Mouse (Mus musculus) embryonic fibroblast, embryonic 13.5 days (primary cell): ENCODE data around the gene Prrg1. TPM values are rescaled to one million over a fixed set of nuclear protein-coding genes. Genes with fewer than 3 reads are reported as not detected.

Experiments
- H3K27ac ChIP-seq: 2 replicates; pipeline ENCODE4 v1.5.1; 2012; ENCODE audit warnings: low read length, control low read depth, inconsistent platforms; ENCODE audit not compliant: insufficient read depth
- H3K4me1 ChIP-seq: 2 replicates; pipeline ENCODE4 v1.6.1; 2011; ENCODE audit warnings: low read length; ENCODE audit not compliant: control insufficient read depth, insufficient read depth
- H3K4me3 ChIP-seq: 2 replicates; pipeline ENCODE4 v1.5.1; 2011; ENCODE audit warnings: mild to moderate bottlenecking, control low read depth, low read length; ENCODE audit not compliant: insufficient read depth
- CTCF ChIP-seq: IDR thresholded peaks from 2 replicates; pipeline ENCODE4 v1.5.1; 2011; ENCODE audit warnings: mild to moderate bottlenecking, control low read depth, low read length, moderate library complexity, borderline replicate concordance; ENCODE audit not compliant: insufficient read depth
- POLR2A ChIP-seq: IDR thresholded peaks from 2 replicates; pipeline ENCODE4 v1.6.1; 2011; ENCODE audit warnings: low read depth, mild to moderate bottlenecking, control low read depth, low read length, moderate library complexity
- polyA plus RNA-seq: library from polyadenylated mRNA; stranded (reverse); fragments of >200 nt; gene quantifications from 2 replicates; pipeline ENCODE4 v1.2.4, GENCODE M21; 2011; ENCODE audit warnings: low read depth; ENCODE audit not compliant: missing spikeins, insufficient read length

The Prrg1 gene
- polyA plus RNA-seq: 7.8 and 16.0 TPM in 2 replicates

DNA sequence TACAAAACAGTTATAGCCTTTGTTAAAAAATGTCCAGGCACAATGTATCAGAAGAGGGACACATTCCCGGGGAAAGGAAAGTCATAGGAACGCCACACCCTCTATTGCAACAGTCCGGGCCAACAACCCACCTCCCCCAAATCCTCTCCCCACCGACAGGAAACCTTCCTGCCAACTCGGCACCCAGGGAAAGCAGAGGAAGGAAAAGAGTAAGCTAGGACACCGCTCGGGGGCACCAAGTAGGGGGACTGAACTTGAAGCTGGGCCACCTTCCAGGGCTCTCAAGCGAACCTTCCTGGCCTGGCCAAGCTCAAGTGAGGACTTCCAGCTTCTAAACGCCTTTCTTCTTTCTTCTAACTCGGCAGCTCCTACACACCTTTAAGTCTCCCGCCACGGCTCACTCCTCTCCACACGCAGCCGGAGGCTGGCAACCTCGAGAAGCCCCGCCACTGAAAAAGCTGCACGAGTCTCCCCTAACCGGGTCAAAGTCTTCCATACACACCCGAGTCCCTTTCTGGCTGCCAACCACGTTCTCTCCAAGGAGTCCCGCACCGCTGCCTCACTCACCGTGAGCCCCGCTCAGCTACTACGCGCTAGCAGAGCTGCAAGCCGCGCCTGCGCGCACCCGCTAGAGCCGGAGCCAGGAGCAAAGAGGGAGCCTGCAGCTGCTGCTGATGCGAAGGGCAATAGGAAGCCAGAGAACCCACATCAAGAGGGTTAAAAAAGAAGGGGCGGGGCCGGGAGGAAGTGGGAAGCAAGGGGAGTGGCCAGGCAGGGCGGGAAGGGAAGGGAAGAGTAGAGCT lies at the start of gene Prrg1:
Gene Prrg1 (minus strand): TSS at position 695 of the 803 bp plus-strand sequence.
- TF ChIP-seq CTCF (no peak), POLR2A (peak; percentile 65)
- H3K27ac ChIP-seq: peak within 1 kb of the TSS; percentile 49
- H3K4me1 ChIP-seq: no peaks in the 10 kb centered on the region
- peak within 1 kb of the TSS; percentile 66 for H3K4me3 ChIP-seq

DNA sequence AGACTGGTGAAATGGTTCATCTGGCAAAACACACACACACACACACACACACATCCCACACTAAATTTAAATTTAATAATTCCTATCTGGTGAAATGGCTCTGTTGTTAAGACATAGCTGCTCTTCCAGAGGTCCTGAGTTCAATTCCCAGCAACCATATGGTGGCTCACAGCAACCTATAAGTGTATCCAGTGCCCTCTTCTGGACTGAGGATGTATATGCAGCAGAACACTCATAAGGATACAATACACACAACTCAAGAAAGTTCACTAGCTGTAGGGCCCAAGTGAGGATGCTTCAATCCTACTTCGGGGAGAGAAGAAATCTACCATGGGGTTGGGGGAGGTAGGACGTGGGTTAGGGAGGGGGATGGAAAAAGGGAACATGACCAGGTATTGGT lies 22.1 kb upstream of the Prrg1 start:
- no peak for TF ChIP-seq CTCF
- no peak for TF ChIP-seq POLR2A
- Histone ChIP-seq H3K4me1 (no peaks in the 10 kb centered on the region), H3K4me3 (no peak overlapping the region), H3K27ac (no peak overlapping the region)

DNA sequence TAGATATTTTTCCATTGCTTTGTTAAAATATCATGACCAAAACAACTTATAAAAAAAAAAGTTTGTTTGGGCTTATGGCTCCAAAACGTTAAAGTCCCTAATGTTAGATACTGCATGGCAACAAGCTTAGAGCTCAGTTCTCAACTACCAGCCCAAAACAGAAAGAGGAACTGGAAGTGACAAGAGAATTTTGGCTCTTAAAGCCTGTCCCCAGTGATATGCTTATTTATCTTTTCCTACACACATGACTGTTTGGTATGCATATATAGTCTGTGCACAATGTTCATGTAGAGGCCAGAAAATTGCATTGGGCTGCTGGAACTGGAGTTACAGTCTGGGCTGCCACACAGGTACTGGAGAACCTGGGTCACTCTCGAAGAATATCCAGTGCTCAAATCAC lies 9.4 kb upstream of the Prrg1 start:
- no peak for TF ChIP-seq POLR2A
- Histone ChIP-seq H3K4me1 (no peaks in the 10 kb centered on the region), H3K4me3 (no peak overlapping the region), H3K27ac (no peak overlapping the region)

DNA sequence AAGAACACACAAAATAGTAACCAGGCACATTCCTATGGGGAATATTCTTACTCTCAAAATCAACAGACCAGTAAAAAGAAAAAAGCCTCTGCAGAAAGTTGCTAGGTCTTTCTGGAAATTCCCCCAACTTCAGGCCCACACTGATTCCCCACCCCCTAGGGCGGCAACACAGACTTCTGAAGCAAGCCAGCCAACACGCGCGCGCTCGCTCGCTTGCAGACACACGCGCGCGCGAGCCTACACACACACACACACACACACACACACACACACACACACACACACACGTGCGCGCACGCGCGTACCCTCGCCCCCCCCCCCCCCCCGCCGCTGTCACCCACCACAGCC lies 868 bp downstream of the Prrg1 start:
- TF ChIP-seq CTCF (no peak), POLR2A (no peak)
- peak overlapping the region; percentile 49; the same call in 1 of the 2 replicates for H3K27ac ChIP-seq
- H3K4me3 ChIP-seq: peak overlapping the region; percentile 66
- no peaks in the 10 kb centered on the region for H3K4me1 ChIP-seq

DNA sequence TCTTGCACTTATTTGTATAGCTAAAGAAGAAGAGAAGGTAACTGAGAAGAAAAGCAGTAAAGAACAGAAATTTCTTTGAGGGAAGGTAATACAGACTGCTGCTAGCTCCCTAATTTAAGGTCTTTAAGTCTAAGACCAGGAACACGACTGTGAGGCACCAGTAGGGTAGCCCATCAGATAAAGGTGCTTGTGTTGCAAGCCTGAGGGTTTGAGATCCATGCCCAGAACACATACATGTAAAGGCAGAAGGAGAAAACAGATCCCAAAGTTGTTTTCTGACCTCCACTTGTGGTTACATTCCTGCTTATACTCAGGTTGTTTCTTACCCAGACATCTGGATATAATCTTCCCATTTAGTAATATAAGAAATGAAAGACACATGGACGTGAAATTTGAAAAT lies 20.2 kb downstream of the Prrg1 start:
- Histone ChIP-seq H3K27ac (no peak overlapping the region), H3K4me3 (no peak overlapping the region), H3K4me1 (no peaks in the 10 kb centered on the region)
- no peak for TF ChIP-seq POLR2A
- no peak for TF ChIP-seq CTCF

DNA sequence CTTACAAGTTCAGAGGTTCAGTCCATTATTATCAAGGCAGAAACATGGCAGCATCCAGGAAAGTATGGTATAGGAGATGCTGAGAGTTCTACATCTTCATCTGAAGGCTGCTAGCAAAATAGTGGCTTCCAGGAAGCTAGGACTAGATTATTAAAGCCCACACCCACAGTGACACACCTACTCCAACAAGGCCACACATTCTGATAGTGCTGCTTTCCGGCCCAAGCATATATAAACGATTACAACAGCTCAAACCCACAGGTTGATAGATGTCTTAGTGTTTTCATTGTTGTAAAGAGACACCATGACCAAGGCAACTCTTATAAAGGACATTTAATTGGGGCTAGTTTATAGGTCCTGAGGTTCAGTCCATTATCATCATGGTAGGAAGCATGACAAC lies 30.3 kb downstream of the Prrg1 start:
- no peak overlapping the region for H3K27ac ChIP-seq
- H3K4me1 ChIP-seq: no peaks in the 10 kb centered on the region

DNA sequence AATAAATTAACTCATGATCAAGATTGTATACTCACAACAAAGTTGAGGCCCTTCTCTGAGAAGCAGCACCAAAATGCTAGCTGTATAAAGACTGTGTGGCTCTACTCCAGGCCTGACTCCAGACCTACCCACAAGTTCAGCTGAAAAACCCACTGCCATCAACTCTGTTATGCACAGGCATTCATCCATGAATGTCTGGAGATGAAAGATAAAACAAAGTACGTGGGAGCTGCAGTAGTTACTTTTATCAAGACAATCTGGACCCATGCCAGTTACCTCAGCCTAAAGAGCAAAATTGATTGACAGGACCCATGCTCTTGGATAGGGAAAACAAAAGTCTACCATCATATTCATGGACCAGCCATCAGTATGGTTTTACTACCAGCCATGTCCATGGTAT lies 31.0 kb downstream of the Prrg1 start:
- TF ChIP-seq POLR2A: no peak
- TF ChIP-seq CTCF: no peak
- no peak overlapping the region for H3K4me3 ChIP-seq
- H3K27ac ChIP-seq: no peak overlapping the region
- H3K4me1 ChIP-seq: no peaks in the 10 kb centered on the region

More for the DNA sequence above, 30.3 kb downstream of the Prrg1 start:
- H3K4me3 ChIP-seq: no peak overlapping the region
- TF ChIP-seq POLR2A (no peak), CTCF (no peak)

DNA sequence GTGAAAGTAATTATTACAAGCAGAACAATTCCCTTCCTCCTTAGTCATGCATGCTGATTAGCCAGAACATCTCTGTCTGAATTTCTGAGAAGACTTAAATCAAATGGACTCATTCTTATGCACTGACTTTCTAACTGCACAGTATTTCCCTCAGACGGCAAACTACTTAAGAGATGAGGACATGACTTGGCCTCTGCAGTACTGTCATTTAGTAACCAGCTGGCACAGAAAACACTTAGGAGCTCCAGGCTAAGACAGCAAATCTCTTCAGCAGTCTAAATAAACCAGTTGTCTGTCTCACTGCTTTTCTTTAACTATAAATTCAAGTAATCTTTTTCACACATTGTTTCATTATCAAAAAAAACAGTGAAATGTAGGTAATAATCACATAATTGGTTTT lies 36.0 kb downstream of the Prrg1 start:
- no peak overlapping the region for H3K4me3 ChIP-seq
- TF ChIP-seq CTCF (no peak), POLR2A (no peak)
- no peaks in the 10 kb centered on the region for H3K4me1 ChIP-seq

DNA sequence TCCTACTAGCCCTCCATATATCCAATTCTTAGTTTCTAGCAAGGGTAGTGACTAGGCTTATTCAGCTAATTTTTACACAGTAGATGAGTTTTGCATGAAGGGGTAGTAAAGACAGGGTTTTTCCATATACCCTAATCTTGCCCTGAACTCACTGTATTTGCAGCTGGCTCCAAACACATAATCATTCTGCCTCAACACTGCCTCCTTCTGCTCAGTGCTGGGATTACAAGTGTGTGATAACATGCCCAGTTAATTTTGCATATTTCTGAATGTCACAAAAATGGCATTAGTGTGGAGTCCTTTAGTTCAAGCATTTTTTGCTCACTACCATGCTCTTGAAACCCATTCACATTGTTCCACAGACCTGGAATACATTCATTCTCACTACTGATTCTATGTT lies 44.0 kb downstream of the Prrg1 start:
- Histone ChIP-seq H3K4me1 (no peaks in the 10 kb centered on the region), H3K4me3 (no peak overlapping the region), H3K27ac (no peak overlapping the region)
- TF ChIP-seq POLR2A: no peak
- TF ChIP-seq CTCF: no peak

More for the DNA sequence above, 36.0 kb downstream of the Prrg1 start:
- H3K27ac ChIP-seq: no peak overlapping the region

DNA sequence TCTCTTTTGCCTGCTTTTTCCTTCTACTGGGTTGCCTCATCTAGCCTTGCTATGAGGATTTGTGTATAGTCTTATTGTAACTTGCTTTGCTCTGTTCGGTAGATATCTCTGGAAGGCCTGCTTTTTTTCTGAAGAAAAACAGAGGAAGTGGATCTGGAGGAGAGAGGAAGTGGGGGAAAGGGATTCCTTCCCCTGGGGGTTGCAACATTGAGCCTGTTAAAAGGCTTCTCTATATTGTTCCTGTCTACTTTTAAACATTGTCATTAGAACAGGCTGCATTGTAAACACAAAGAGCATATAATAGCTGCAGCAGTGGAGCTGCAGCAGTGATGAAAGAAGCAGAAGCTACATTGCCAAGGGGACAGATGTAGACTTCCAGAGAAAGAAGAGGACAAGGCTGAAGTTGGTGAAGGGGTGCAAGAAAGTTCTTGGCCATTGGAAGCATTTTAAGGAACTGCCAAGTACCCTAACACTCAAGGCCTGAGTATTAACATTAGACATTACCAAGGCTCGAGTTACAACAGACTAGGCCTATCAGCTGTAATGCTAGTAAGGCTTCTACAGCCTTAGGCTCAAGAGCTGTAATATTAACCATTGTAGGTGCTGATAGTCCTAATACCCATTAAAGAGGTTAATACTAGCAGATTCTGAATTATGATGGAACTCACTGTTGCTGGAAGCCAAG lies 44.9 kb downstream of the Prrg1 start:
- Histone ChIP-seq H3K27ac (no peak overlapping the region), H3K4me1 (no peaks in the 10 kb centered on the region), H3K4me3 (no peak overlapping the region)
- no peak for TF ChIP-seq CTCF
- no peak for TF ChIP-seq POLR2A
